Mouse (Mus musculus) megakaryocyte, embryonic 14.5 days (primary cell): ENCODE data around the gene Vmn1r10.

Experiments
- FLI1 ChIP-seq: IDR thresholded peaks from 2 replicates; pipeline ENCODE4 v1.6.1; 2012; ENCODE audit warnings: low read length, inconsistent platforms, mixed read lengths
- GATA1 ChIP-seq: IDR thresholded peaks from 3 replicates; pipeline ENCODE4 v1.6.1; 2012; ENCODE audit warnings: mixed read lengths, low read length, inconsistent platforms, borderline replicate concordance

GRCm38 (mm10) chr6:57156619-57157018 is 47.4 kb downstream of the Vmn1r10 start, which contains the start of gene Vmn1r12:
- TF ChIP-seq GATA1 (no peak), FLI1 (no peak)
